Mouse (Mus musculus): Measurements from ENCODE around the gene Terf2ip. TPM values are rescaled to one million over a fixed set of nuclear protein-coding genes. Genes with fewer than 3 reads are reported as not detected.

Gene Terf2ip
- polyA plus RNA-seq, 1 experiment from 2014 or later: 23.1 TPM

DNA sequence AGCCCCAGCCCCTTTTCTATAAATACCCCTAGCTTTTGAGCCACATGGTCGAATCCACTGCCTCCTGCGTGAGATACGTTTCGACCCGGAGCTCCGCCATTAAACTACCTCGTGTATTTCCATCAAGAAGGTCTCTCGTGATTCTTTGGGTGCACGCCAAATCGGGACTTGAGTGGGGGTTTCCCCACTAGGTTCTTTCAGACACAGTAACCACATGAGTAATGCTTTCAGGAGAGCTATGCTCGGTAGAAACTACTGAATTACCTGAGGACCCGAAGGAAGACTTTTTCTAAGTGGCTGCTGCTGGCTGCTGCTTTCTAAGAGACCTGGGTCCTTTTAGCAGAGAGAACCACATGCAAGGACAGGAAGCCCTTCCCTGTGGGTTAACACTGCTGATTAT is 37.1 kb upstream of the Terf2ip start:
- Histone ChIP-seq H3K4me3 (ENCODE audit: low read length) (no peak overlapping the region), H3K27ac (ENCODE audit: low read length) (no peak overlapping the region), H3K9ac (ENCODE audit: low read length) (no peak overlapping the region), H3K36me3 (ENCODE audit: control insufficient read depth, insufficient read depth, low read length) (peaks cover 22% of the 10 kb centered on the region), H3K27me3 (ENCODE audit: control insufficient read depth, insufficient read depth, low read depth, low read length) (no peaks in the 10 kb centered on the region), H3K4me2 (ENCODE audit: low read depth, low read length) (no peak overlapping the region), H3K9me3 (ENCODE audit: control insufficient read depth, low read length) (no peaks in the 10 kb centered on the region), H3K4me1 (replicated peaks; ENCODE audit: control insufficient read depth, insufficient read depth, low read length) (no peaks in the 10 kb centered on the region)
- no peak for ATAC-seq (ENCODE audit: low read depth)
- 93% methylated on average over 12 of the region's 12 CpGs for WGBS

DNA sequence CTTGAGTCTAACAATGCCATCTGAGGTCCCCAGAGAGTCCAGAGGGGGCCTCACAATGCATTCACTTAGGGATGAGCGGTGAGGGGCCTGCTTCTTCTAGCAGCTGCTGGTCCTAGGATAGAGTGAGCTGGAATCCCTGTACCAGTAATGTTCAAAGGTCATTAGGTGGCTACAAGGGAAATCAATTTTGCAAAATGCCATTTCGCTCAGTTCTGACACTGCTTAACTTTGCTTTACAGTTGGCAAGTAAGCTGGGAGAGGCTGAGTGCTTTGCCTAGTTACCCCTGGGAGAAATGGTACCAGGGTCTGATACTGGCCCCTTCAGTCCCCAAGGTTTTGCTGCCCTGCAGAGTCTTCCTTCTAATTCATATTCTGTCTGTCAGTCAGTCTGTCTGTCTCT is 35.5 kb upstream of the Terf2ip start:
- Histone ChIP-seq H3K9me3 (ENCODE audit: control insufficient read depth, low read length) (no peaks in the 10 kb centered on the region), H3K9ac (ENCODE audit: low read length) (no peak overlapping the region), H3K27ac (ENCODE audit: low read length) (no peak overlapping the region), H3K4me2 (ENCODE audit: low read depth, low read length) (no peak overlapping the region), H3K4me1 (replicated peaks; ENCODE audit: control insufficient read depth, insufficient read depth, low read length) (no peaks in the 10 kb centered on the region), H3K4me3 (ENCODE audit: low read length) (no peak overlapping the region), H3K27me3 (ENCODE audit: control insufficient read depth, insufficient read depth, low read depth, low read length) (no peaks in the 10 kb centered on the region), H3K36me3 (ENCODE audit: control insufficient read depth, insufficient read depth, low read length) (peaks cover 23% of the 10 kb centered on the region)
- no peak for ATAC-seq (ENCODE audit: low read depth)
- WGBS: 96% methylated on average over 2 of the region's 2 CpGs

DNA sequence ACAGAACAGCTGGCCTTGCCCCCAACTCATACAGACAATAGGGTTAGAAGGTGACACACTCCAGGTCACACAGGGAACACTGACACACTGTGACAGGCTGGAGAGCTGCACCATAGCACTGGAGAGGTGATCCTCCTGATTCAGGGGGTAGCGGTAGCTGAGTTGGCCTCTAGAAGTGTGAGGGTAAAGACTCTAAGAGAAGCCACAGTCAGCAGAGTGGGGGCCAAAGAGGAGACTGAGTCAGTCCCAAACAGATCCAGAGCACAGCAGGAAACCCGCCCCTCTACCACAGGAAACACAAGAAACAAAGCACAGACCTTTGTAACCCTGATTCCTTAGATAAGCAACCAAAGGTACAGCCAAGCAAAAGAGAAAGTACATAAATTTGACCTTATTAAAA is 34.9 kb upstream of the Terf2ip start:
- no peaks in the 10 kb centered on the region for H3K4me1 ChIP-seq (replicated peaks; ENCODE audit: control insufficient read depth, insufficient read depth, low read length)
- ATAC-seq (ENCODE audit: low read depth): no peak
- no peaks in the 10 kb centered on the region for H3K9me3 ChIP-seq (ENCODE audit: control insufficient read depth, low read length)
- H3K9ac ChIP-seq (ENCODE audit: low read length): no peak overlapping the region
- no peak overlapping the region for H3K4me2 ChIP-seq (ENCODE audit: low read depth, low read length)
- no peak overlapping the region for H3K4me3 ChIP-seq (ENCODE audit: low read length)
- WGBS: 79% methylated on average over 2 of the region's 2 CpGs
- H3K36me3 ChIP-seq (ENCODE audit: control insufficient read depth, insufficient read depth, low read length): peaks cover 23% of the 10 kb centered on the region
- H3K27ac ChIP-seq (ENCODE audit: low read length): no peak overlapping the region
- H3K27me3 ChIP-seq (ENCODE audit: control insufficient read depth, insufficient read depth, low read depth, low read length): no peaks in the 10 kb centered on the region

DNA sequence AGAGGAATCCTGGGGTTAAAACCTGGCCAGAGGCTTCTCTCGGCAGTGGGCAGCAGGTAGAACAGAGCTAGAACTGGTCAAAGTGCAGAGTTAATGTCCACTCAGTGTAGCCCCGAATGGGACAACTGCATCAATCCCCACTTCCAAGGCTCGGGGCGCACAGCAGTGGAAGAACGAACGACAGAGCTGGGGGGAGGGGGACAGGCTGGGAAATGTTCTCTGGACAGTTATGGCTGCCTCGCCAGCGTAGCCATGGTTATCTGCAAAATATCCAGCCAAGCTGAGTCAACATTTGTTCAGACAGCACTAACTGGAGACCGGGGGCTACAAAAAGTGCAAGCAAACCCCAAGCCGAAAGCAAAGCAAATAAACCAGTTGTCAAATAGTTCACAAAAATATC is 33.1 kb upstream of the Terf2ip start:
- no peak overlapping the region for H3K4me3 ChIP-seq (ENCODE audit: low read length)
- H3K4me1 ChIP-seq (replicated peaks; ENCODE audit: control insufficient read depth, insufficient read depth, low read length): no peaks in the 10 kb centered on the region
- no peaks in the 10 kb centered on the region for H3K9me3 ChIP-seq (ENCODE audit: control insufficient read depth, low read length)
- H3K36me3 ChIP-seq (ENCODE audit: control insufficient read depth, insufficient read depth, low read length): peaks cover 29% of the 10 kb centered on the region
- no peak overlapping the region for H3K27ac ChIP-seq (ENCODE audit: low read length)
- WGBS: 64% methylated on average over 10 of the region's 10 CpGs
- H3K27me3 ChIP-seq (ENCODE audit: control insufficient read depth, insufficient read depth, low read depth, low read length): no peaks in the 10 kb centered on the region
- no peak overlapping the region for H3K4me2 ChIP-seq (ENCODE audit: low read depth, low read length)
- no peak overlapping the region for H3K9ac ChIP-seq (ENCODE audit: low read length)
- no peak for ATAC-seq (ENCODE audit: low read depth)

DNA sequence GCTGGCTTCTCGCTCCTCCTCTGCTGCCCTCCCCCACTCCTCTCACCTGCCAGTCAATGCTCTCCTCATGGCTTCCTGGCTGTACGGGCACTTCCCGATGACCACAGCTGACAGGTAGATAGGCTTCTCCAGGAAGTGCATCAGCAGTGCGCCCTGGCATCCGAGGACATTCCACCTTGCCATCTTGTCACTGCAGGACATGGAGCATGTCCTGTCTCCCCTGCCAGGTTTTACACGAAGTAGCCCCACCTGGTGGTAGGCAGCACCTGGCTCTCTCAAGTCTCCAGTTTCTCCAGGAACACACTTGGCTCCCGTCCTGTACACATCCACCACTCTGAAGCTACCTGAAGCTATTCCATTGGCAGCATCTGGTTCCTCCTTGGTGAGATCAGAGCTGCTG is 29.1 kb upstream of the Terf2ip start:
- Histone ChIP-seq H3K9me3 (ENCODE audit: control insufficient read depth, low read length) (no peaks in the 10 kb centered on the region), H3K4me2 (ENCODE audit: low read depth, low read length) (no peak overlapping the region), H3K36me3 (ENCODE audit: control insufficient read depth, insufficient read depth, low read length) (peaks cover 14% of the 10 kb centered on the region), H3K27ac (ENCODE audit: low read length) (no peak overlapping the region), H3K27me3 (ENCODE audit: control insufficient read depth, insufficient read depth, low read depth, low read length) (no peaks in the 10 kb centered on the region), H3K9ac (ENCODE audit: low read length) (no peak overlapping the region), H3K4me1 (replicated peaks; ENCODE audit: control insufficient read depth, insufficient read depth, low read length) (no peaks in the 10 kb centered on the region), H3K4me3 (ENCODE audit: low read length) (no peak overlapping the region)
- no peak for ATAC-seq (ENCODE audit: low read depth)
- WGBS: 69% methylated on average over 7 of the region's 7 CpGs

DNA sequence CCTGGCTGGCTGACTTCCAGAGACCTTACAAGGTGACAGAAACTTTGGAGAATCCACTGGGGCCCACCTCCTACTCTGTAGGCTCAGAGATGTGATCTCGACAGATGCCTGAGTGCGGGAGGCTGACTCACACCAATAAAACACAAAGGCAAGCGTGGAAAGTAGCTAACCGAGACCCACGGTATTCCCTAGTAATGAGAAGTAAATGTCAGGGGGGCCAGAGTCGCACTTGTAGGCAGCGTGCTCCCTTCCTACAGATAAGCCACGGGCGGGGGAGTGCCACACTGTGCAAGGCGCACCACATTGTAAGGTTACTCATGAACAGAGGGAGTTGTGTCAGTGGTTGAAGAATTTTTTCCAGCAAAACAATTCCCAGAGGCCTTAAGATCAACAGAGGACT is 26.7 kb upstream of the Terf2ip start:
- Histone ChIP-seq H3K9ac (ENCODE audit: low read length) (no peak overlapping the region), H3K4me2 (ENCODE audit: low read depth, low read length) (no peak overlapping the region), H3K4me1 (replicated peaks; ENCODE audit: control insufficient read depth, insufficient read depth, low read length) (no peaks in the 10 kb centered on the region), H3K36me3 (ENCODE audit: control insufficient read depth, insufficient read depth, low read length) (peaks cover 18% of the 10 kb centered on the region), H3K4me3 (ENCODE audit: low read length) (no peak overlapping the region), H3K27me3 (ENCODE audit: control insufficient read depth, insufficient read depth, low read depth, low read length) (no peaks in the 10 kb centered on the region), H3K27ac (ENCODE audit: low read length) (no peak overlapping the region), H3K9me3 (ENCODE audit: control insufficient read depth, low read length) (no peaks in the 10 kb centered on the region)
- ATAC-seq (ENCODE audit: low read depth): no peak
- WGBS: 69% methylated on average over 10 of the region's 10 CpGs

DNA sequence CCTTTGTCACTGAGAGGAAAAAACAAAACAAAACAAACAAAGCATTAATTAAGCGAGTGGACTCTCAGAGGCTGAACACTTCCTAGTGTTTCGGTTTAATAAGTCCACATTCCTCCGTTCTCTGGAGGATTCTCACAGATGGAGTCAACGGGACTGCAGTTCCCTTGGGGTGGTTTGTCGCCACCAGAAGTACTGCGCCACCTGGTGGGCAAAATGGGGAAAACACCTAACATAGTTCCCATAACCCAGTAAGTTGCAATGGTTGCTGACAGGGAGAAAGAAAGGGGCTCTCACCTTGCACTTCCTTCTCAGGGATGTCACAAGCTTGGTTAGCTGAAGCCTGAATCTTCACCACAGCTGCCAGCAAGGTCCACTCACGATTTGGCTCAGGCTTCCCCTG is 21.3 kb upstream of the Terf2ip start:
- 13% methylated on average over 7 of the region's 7 CpGs for WGBS
- ATAC-seq (ENCODE audit: low read depth): 0 out of 2 replicates have a peak, but pooled peaks have one; percentile 18
- H3K9me3 ChIP-seq (ENCODE audit: control insufficient read depth, low read length): no peaks in the 10 kb centered on the region

DNA sequence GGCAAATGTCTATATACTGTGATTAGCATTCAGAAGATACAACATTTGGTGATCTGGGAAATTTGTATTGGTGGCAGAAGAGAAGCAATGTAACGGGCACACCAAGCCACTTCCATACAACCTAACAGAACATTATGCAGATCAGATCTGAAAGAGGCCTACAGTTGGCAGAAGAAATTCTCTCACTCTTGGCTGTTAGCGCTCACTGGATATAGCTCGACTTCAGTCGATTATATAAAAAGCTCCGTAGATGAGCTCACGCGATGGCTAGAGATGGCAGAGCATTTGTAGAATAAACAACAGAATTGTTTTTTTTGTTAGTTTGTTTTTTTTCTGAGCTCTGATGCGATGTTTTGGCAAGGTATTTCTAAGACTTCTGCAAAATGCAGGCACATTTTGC is 19.9 kb upstream of the Terf2ip start:
- Histone ChIP-seq H3K9ac (ENCODE audit: low read length) (peak overlapping the region; percentile 80), H3K4me2 (ENCODE audit: low read depth, low read length) (peak overlapping the region; percentile 68), H3K9me3 (ENCODE audit: control insufficient read depth, low read length) (no peaks in the 10 kb centered on the region), H3K4me1 (replicated peaks; ENCODE audit: control insufficient read depth, insufficient read depth, low read length) (peaks cover 3% of the 10 kb centered on the region; the same call in 1 of the 2 replicates), H3K4me3 (ENCODE audit: low read length) (peak overlapping the region; percentile 80), H3K27ac (ENCODE audit: low read length) (no peak overlapping the region), H3K27me3 (ENCODE audit: control insufficient read depth, insufficient read depth, low read depth, low read length) (no peaks in the 10 kb centered on the region), H3K36me3 (ENCODE audit: control insufficient read depth, insufficient read depth, low read length) (peaks cover 26% of the 10 kb centered on the region)
- 42% methylated on average over 8 of the region's 8 CpGs for WGBS
- ATAC-seq (ENCODE audit: low read depth): no peak

More for the DNA sequence above, 21.3 kb upstream of the Terf2ip start:
- Histone ChIP-seq H3K27me3 (ENCODE audit: control insufficient read depth, insufficient read depth, low read depth, low read length) (no peaks in the 10 kb centered on the region), H3K4me3 (ENCODE audit: low read length) (no peak overlapping the region), H3K4me1 (replicated peaks; ENCODE audit: control insufficient read depth, insufficient read depth, low read length) (peaks cover 3% of the 10 kb centered on the region; the same call in 1 of the 2 replicates), H3K36me3 (ENCODE audit: control insufficient read depth, insufficient read depth, low read length) (peaks cover 23% of the 10 kb centered on the region), H3K9ac (ENCODE audit: low read length) (no peak overlapping the region), H3K27ac (ENCODE audit: low read length) (no peak overlapping the region), H3K4me2 (ENCODE audit: low read depth, low read length) (no peak overlapping the region)

DNA sequence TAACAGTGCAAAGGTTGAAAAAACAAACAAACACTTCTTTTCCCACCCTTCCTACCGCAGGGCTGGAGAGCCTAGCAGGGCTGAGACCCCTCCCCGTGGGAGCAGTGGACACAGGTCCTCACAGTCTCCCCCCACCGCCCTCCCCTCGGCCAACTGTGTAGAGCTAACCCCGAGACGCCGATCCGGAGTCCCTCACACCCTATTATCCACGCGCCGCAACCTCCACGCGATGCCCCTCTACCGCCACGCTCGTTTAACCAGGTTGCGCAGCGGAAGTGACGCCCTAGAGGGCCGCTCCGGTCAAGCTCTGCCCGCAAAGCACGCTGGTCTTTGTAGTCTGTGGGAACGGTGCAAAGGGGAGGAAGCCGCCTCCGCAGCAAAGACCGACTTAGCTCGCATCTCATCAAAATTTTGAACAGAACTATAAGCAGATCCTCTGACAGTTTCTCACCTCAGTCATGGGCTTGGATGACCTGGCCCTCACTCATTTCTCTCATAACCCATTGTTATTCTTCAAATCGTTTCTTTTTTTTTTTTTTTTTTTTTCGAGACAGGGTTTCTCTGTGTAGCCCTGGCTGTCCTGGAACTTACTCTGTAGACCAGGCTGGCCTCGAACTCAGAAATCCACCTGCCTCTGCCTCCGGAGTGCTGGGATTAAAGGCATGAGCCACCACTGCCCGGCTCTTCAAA is 19.0 kb upstream of the Terf2ip start, which contains the start of gene Adat1:
Adat1 (minus strand) TSS at position 290 of the 690 bp plus-strand sequence.
- H3K4me3 ChIP-seq (ENCODE audit: low read length): peak within 1 kb of the TSS; percentile 80
- no peaks in the 10 kb centered on the region for H3K27me3 ChIP-seq (ENCODE audit: control insufficient read depth, insufficient read depth, low read depth, low read length)
- H3K27ac ChIP-seq (ENCODE audit: low read length): no peak within 1 kb of the TSS
- H3K4me2 ChIP-seq (ENCODE audit: low read depth, low read length): peak within 1 kb of the TSS; percentile 68
- H3K9me3 ChIP-seq (ENCODE audit: control insufficient read depth, low read length): no peaks in the 10 kb centered on the region
- peak within 1 kb of the TSS; percentile 80 for H3K9ac ChIP-seq (ENCODE audit: low read length)
- peak; percentile 96 for ATAC-seq (ENCODE audit: low read depth)
- 2% methylated on average over 33 of the region's 33 CpGs for WGBS
- peaks cover 3% of the 10 kb centered on the region; the same call in 1 of the 2 replicates for H3K4me1 ChIP-seq (replicated peaks; ENCODE audit: control insufficient read depth, insufficient read depth, low read length)
- H3K36me3 ChIP-seq (ENCODE audit: control insufficient read depth, insufficient read depth, low read length): peaks cover 33% of the 10 kb centered on the region
